Comparison of ENCODE assay signal across 8 mouse cellular contexts in genomic region chr5:130858148-130858547, GRCm38 (mm10).
DNase-seq lines count a peak whose midpoint lies in the region; ATAC-seq lines count a peak whose summit lies in the region.

No protein-coding gene starts in this region.

- DNase-seq in gastrocnemius, postnatal 10 days = peak; percentile 31
- no peak for DNase-seq in gastrocnemius, postnatal 36 days
- peak; percentile 18 for DNase-seq in urinary bladder, postnatal 25 days (ENCODE audit: low spot score)
- no peak for DNase-seq in urinary bladder, adult 2 months (ENCODE audit: low spot score)
- DNase-seq in embryo, embryonic 10.5 days (ENCODE audit: low spot score) = peak; percentile 82
- DNase-seq in kidney, postnatal 10 days = peak; percentile 58
- DNase-seq in lung, postnatal 25 days (ENCODE audit: low spot score) = peak; percentile 8

- intact Hi-C loops in gastrocnemius, postnatal 36 days (cut with DNase I) = loop anchor here (10.0 kb wide), 1 partner anchor 453 kb away; no protein-coding TSS in a partner anchor

- ATAC-seq in inflammation-experienced regulatory T-cells, adult 6 months = no peak

Comparison
In these comparisons a context has a peak if more than half of its experiments do, and no peak if none do; other contexts are left out.
1. DNase-seq: peak in gastrocnemius, postnatal 10 days (single experiment), urinary bladder, postnatal 25 days (single experiment), embryo, embryonic 10.5 days (single experiment), kidney, postnatal 10 days (single experiment) and lung, postnatal 25 days (single experiment); none in gastrocnemius, postnatal 36 days (0 of 2) and urinary bladder, adult 2 months (single experiment).